Mouse (Mus musculus): Measurements from ENCODE around the gene Zfhx2. TPM values are rescaled to one million over a fixed set of nuclear protein-coding genes. Genes with fewer than 3 reads are reported as not detected.

Zfhx2 gene
- polyA plus RNA-seq, 1 experiment from 2014 or later, result 26.2 TPM

GRCm38 (mm10) chr14:55074416-55074815, 17.7 kb downstream of the Zfhx2 start:
- Histone ChIP-seq H3K4me3 (no peak overlapping the region), H3K27ac (replicated peaks) (no peak overlapping the region), H3K9me3 (no peaks in the 10 kb centered on the region), H3K9ac (replicated peaks) (no peak overlapping the region), H3K27me3 (peaks cover 11% of the 10 kb centered on the region), H3K4me2 (replicated peaks) (no peak overlapping the region), H3K4me1 (peaks cover 42% of the 10 kb centered on the region), H3K36me3 (peaks cover 50% of the 10 kb centered on the region)
- no peak for ATAC-seq (ENCODE audit: low FRiP score, low read depth)
- WGBS, result 95% methylated on average over 12 of the region's 12 CpGs

GRCm38 (mm10) chr14:55071756-55072155, 20.4 kb downstream of the Zfhx2 start:
- H3K9me3 ChIP-seq, result no peaks in the 10 kb centered on the region
- no peak overlapping the region for H3K27ac ChIP-seq (replicated peaks)
- no peak overlapping the region for H3K4me2 ChIP-seq (replicated peaks)
- no peak overlapping the region for H3K9ac ChIP-seq (replicated peaks)
- peaks cover 76% of the 10 kb centered on the region for H3K36me3 ChIP-seq
- H3K4me3 ChIP-seq, result no peak overlapping the region
- 36% methylated on average over 19 of the region's 19 CpGs for WGBS
- peaks cover 10% of the 10 kb centered on the region for H3K27me3 ChIP-seq
- ATAC-seq (ENCODE audit: low FRiP score, low read depth), result no peak
- peaks cover 16% of the 10 kb centered on the region for H3K4me1 ChIP-seq

DNA sequence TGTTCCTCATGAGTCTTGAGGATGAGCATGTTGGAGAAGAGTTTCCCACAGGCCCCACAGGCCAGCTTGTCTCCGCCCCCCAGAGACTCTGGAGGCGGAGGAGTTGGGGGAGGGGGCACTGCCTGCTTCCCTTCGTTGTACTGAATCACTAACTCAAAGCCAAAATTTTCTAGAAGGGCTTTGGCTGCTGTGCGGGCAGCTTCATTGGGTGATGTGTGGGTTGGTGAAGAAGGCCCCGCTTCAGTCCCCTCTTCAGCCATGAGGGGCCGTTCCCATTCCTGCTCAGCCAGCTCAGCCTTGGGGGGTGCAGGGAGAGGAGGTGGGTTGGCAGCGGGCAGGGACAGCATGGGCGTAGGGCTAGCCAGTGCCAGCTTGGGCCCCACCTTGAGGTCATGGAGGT, 26.1 kb downstream of the Zfhx2 start:
- no peak for ATAC-seq (ENCODE audit: low FRiP score, low read depth)
- Histone ChIP-seq H3K4me2 (replicated peaks) (no peak overlapping the region), H3K36me3 (peaks cover 80% of the 10 kb centered on the region), H3K27me3 (peaks cover 3% of the 10 kb centered on the region; the same call in 1 of the 2 replicates), H3K4me3 (no peak overlapping the region), H3K9ac (replicated peaks) (no peak overlapping the region), H3K27ac (replicated peaks) (no peak overlapping the region), H3K9me3 (no peaks in the 10 kb centered on the region), H3K4me1 (peaks cover 18% of the 10 kb centered on the region)
- 96% methylated on average over 8 of the region's 8 CpGs for WGBS

DNA sequence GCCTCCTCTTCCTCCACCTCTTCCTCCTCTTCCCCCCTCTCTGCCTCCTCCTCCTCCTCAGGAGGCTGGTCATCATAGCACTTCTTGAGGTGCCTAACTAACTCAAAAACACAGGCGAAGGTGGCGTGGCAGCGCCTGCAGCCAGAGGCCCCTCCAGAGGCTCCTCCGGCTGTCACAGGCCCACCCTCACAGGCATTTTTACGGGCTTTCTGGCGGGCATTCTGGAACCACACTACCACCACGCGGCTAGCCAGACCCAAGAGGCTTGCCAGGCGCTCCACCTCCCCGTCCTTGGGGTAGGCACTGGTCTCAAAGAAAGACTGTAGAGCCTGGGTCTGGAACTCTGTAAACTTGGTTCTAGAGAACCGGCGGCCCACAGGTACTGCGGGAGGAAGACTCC, 26.7 kb downstream of the Zfhx2 start:
- Histone ChIP-seq H3K36me3 (peaks cover 76% of the 10 kb centered on the region), H3K9ac (replicated peaks) (no peak overlapping the region), H3K27ac (replicated peaks) (no peak overlapping the region), H3K4me2 (replicated peaks) (no peak overlapping the region), H3K4me1 (peaks cover 25% of the 10 kb centered on the region), H3K27me3 (peaks cover 3% of the 10 kb centered on the region; the same call in 1 of the 2 replicates), H3K4me3 (no peak overlapping the region), H3K9me3 (no peaks in the 10 kb centered on the region)
- ATAC-seq (ENCODE audit: low FRiP score, low read depth), result no peak
- WGBS, result 92% methylated on average over 13 of the region's 13 CpGs

- ATAC-seq (ENCODE audit: low FRiP score, low read depth), result no peak
- Histone ChIP-seq H3K9ac (replicated peaks) (no peak overlapping the region), H3K9me3 (no peaks in the 10 kb centered on the region), H3K36me3 (peaks cover 70% of the 10 kb centered on the region), H3K27me3 (peaks cover 3% of the 10 kb centered on the region; the same call in 1 of the 2 replicates), H3K4me3 (no peak overlapping the region), H3K27ac (replicated peaks) (no peak overlapping the region), H3K4me2 (replicated peaks) (no peak overlapping the region), H3K4me1 (peaks cover 30% of the 10 kb centered on the region)
- 85% methylated on average over 35 of the region's 35 CpGs for WGBS
Measured at GRCm38 (mm10) chr14:55064481-55065370, 27.4 kb downstream of the Zfhx2 start.

GRCm38 (mm10) chr14:55063581-55064381, 28.3 kb downstream of the Zfhx2 start:
- no peak overlapping the region for H3K9ac ChIP-seq (replicated peaks)
- H3K4me1 ChIP-seq, result peaks cover 32% of the 10 kb centered on the region
- no peak overlapping the region for H3K4me3 ChIP-seq
- peaks cover 3% of the 10 kb centered on the region; the same call in 1 of the 2 replicates for H3K27me3 ChIP-seq
- no peaks in the 10 kb centered on the region for H3K9me3 ChIP-seq
- no peak overlapping the region for H3K27ac ChIP-seq (replicated peaks)
- no peak overlapping the region for H3K4me2 ChIP-seq (replicated peaks)
- WGBS, result 89% methylated on average over 22 of the region's 22 CpGs
- ATAC-seq (ENCODE audit: low FRiP score, low read depth), result no peak
- H3K36me3 ChIP-seq, result peaks cover 60% of the 10 kb centered on the region

DNA sequence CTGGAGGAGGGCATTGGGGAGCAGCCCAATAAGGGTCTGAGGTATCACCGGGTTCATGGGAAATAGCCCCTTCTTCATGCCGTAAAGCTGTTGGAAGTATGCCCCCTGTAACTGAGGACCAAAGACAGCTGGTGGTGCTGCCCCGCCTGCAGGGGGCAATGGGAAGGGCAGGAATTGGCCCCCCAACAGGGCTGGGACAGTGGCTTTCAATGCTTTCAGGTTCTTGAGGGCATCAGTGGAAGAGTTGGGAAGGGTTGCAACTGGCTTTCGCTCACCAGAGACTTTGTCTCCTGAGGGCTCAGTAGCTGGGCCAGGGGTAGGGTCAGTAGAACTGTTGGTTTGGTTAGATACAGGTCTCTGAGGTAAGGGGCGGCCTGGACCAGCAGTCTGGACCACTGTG, 29.0 kb downstream of the Zfhx2 start:
- no peak overlapping the region for H3K27ac ChIP-seq (replicated peaks)
- H3K9ac ChIP-seq (replicated peaks), result no peak overlapping the region
- peaks cover 32% of the 10 kb centered on the region for H3K4me1 ChIP-seq
- H3K4me2 ChIP-seq (replicated peaks), result no peak overlapping the region
- no peak overlapping the region for H3K4me3 ChIP-seq
- WGBS, result 86% methylated on average over 5 of the region's 5 CpGs
- peaks cover 3% of the 10 kb centered on the region; the same call in 1 of the 2 replicates for H3K27me3 ChIP-seq
- peaks cover 54% of the 10 kb centered on the region for H3K36me3 ChIP-seq
- H3K9me3 ChIP-seq, result no peaks in the 10 kb centered on the region
- ATAC-seq (ENCODE audit: low FRiP score, low read depth), result 0 out of 2 replicates have a peak, but pooled peaks have one; percentile 17

- H3K36me3 ChIP-seq, result peaks cover 49% of the 10 kb centered on the region
- H3K4me3 ChIP-seq, result no peak overlapping the region
- H3K27me3 ChIP-seq, result peaks cover 3% of the 10 kb centered on the region; the same call in 1 of the 2 replicates
- WGBS, result 32% methylated on average over 17 of the region's 17 CpGs
- ATAC-seq (ENCODE audit: low FRiP score, low read depth), result peak; percentile 47
- no peak overlapping the region for H3K9ac ChIP-seq (replicated peaks)
- H3K4me1 ChIP-seq, result peaks cover 32% of the 10 kb centered on the region
- H3K9me3 ChIP-seq, result no peaks in the 10 kb centered on the region
- H3K4me2 ChIP-seq (replicated peaks), result no peak overlapping the region
- H3K27ac ChIP-seq (replicated peaks), result no peak overlapping the region
Measured at GRCm38 (mm10) chr14:55062626-55063025, 29.5 kb downstream of the Zfhx2 start.

- Histone ChIP-seq H3K36me3 (peaks cover 41% of the 10 kb centered on the region), H3K4me1 (peaks cover 32% of the 10 kb centered on the region), H3K9ac (replicated peaks) (no peak overlapping the region), H3K4me3 (no peak overlapping the region), H3K27me3 (peaks cover 3% of the 10 kb centered on the region; the same call in 1 of the 2 replicates), H3K27ac (replicated peaks) (no peak overlapping the region), H3K4me2 (replicated peaks) (no peak overlapping the region), H3K9me3 (no peaks in the 10 kb centered on the region)
- WGBS, result 43% methylated on average over 7 of the region's 7 CpGs
- ATAC-seq (ENCODE audit: low FRiP score, low read depth), result no peak
Measured at GRCm38 (mm10) chr14:55061845-55062244, 30.3 kb downstream of the Zfhx2 start.

GRCm38 (mm10) chr14:55059931-55060330, 32.2 kb downstream of the Zfhx2 start:
- peak overlapping the region; percentile 52; the same call in 1 of the 2 replicates for H3K27ac ChIP-seq (replicated peaks)
- H3K4me3 ChIP-seq, result no peak overlapping the region
- H3K9ac ChIP-seq (replicated peaks), result no peak overlapping the region
- WGBS, result 22% methylated on average over 5 of the region's 5 CpGs
- no peaks in the 10 kb centered on the region for H3K9me3 ChIP-seq
- H3K4me1 ChIP-seq, result peaks cover 32% of the 10 kb centered on the region
- H3K27me3 ChIP-seq, result peaks cover 2% of the 10 kb centered on the region; the same call in 1 of the 2 replicates
- peaks cover 22% of the 10 kb centered on the region for H3K36me3 ChIP-seq
- ATAC-seq (ENCODE audit: low FRiP score, low read depth), result no peak
- no peak overlapping the region for H3K4me2 ChIP-seq (replicated peaks)

DNA sequence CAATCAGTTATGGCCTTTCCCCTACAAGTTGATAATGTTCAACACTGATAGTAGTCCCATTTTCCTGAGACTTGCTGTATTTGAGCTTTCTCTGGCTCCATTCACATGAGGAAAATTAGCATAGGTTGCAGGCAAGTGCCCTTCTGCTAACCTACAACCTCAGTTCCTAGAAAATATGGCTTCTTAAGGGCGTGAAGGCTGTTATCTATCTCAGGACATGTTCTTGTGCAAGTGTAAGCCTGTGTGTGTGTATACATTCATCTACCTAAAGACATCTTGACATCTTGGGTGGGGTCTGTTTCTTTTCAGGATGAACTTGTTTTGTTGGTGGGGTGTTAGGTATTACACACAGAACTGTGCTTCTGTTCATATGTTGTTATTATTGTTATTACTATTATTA, 33.1 kb downstream of the Zfhx2 start:
- Histone ChIP-seq H3K9ac (replicated peaks) (no peak overlapping the region), H3K4me1 (peaks cover 38% of the 10 kb centered on the region), H3K4me3 (no peak overlapping the region), H3K9me3 (no peaks in the 10 kb centered on the region), H3K4me2 (replicated peaks) (no peak overlapping the region), H3K36me3 (peaks cover 13% of the 10 kb centered on the region), H3K27me3 (no peaks in the 10 kb centered on the region), H3K27ac (replicated peaks) (no peak overlapping the region)
- WGBS, result 88% methylated on average over 1 of the region's 1 CpGs
- no peak for ATAC-seq (ENCODE audit: low FRiP score, low read depth)

Data from midbrain, embryonic 12.5 days (tissue).